Mouse (Mus musculus) embryo, embryonic 11.5 days (tissue): ENCODE results near the gene Gm10318.

ENCODE experiments used
- DNase-seq: peaks from one replicate; pipeline ENCODE4 v3.0.0-alpha.2; 2012; ENCODE audit warnings: low read depth, low spot score

The Gm10318 gene

DNA sequence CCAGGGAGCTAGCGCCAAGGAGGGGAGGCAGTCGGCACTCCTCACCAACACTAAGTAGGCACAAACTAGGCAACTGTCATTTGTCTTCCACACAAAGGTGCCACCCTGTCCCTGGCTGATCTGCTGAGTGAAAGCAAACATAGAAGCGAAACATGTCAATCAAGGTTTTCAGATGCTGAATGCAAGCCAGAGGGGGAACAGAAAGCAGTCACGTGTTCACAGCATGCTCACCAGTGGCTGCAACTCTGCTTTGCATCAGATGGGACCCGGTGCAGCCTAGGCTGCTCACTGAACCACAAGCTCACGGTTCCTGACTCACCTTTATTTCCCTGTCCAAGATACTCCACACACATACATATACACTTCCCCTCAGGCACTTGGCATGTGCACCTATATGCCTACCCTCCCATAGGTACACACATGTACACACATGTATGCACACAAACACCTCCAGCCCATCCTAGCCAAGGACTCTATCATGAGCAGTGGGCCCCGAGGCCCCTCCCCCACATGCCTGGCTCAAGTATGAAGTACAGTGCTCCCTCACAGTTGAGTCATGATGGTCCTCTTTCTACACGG, 38.4 kb downstream of the Gm10318 start:
- DNase-seq: no peak

DNA sequence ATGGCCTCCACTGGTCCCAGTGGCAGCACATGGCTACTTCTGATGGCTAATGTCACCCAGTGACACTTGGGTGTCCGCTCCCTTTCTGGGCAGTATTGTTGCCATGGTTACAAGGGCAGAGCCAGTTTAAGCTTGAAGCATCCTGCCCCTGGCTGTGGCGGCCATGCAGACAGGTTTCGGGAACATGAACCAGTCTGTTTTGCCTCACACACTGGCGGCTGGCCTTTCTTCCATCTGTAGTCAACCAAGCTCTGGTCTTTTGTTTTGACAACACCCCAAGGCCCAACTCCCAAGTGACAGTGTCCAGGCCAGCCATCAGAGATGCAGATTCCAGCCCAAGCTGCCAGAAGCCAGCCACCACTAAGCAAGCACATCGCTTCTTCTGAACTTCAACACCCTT, 42.9 kb downstream of the Gm10318 start:
- DNase-seq: no peak

DNA sequence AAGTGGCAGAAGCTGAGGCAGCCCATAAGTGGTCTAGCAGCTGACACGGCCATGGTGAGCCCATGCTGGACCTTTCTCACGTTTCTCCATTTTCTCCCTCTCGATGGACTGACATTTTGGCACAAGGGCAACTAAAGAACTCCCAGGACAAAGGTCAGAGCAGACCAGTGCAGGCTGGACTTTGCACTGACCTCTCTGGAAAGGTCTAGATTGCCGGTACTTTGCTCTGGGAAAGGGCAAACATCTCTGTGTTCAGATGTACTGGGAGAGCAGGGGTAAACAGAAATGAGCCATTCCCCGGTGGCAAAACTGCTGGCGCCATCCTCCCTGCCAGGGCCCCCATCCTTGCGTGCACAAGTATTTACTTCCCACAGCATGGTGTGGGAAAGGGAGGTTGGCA, 47.5 kb downstream of the Gm10318 start:
- DNase-seq: no peak

- no peak for DNase-seq
Measured at GRCm38 (mm10) chr10:77900903-77901818, 48.5 kb downstream of the Gm10318 start.

GRCm38 (mm10) chr10:77901871-77902210, 49.2 kb downstream of the Gm10318 start:
- no peak for DNase-seq

- peak; percentile 46 for DNase-seq
Measured at GRCm38 (mm10) chr10:77902211-77902893, 49.7 kb downstream of the Gm10318 start, which contains the start of gene Lrrc3. TSS of gene Lrrc3 (minus strand) at chr10:77902536.

- peak; percentile 56 for DNase-seq
Measured at GRCm38 (mm10) chr10:77902894-77903715, 50.4 kb downstream of the Gm10318 start.
